Mouse (Mus musculus): ENCODE measurements at regions not wholly inside any gene's neighbourhood (a gene's known extent, or its start where the extent isn't known, plus 50 kb on each side); places are given as distances from the start of the nearest gene placed in this dataset.

DNA sequence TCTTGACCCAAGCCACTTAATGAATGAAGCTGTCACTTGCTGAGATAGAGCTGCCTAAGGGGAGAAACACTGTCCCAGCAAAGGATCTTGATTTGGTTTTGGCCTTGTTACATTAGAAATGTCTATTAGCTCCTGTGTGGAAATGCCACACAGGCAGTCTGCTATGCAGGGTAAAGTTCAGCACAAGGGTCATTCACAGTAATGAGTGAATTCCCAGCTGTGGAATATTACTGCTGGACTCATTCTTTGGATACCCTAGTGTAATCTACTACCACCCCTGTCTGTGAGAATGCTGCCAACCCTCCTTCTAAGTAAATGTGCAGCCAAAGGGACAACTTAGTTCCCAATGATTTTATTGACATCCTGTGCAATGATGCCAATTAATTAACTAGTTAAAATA, 322.2 kb upstream of the Clnk start:
- no peak for TF ChIP-seq CTCF (IDR thresholded peaks at IDR 0.05 in 2 of 3, conservative IDR thresholded peaks at IDR 0.05 in 1 of 3; ENCODE audit: control insufficient read depth in 1 of 3, insufficient read depth in 1 of 3, low read depth in 2 of 3, low read length in 3 of 3, poor library complexity in 1 of 3, severe bottlenecking in 1 of 3)
- TF ChIP-seq POLR2A (IDR thresholded peaks at IDR 0.05; ENCODE audit: control insufficient read depth in 1 of 2, insufficient read depth in 1 of 2, low read depth in 1 of 2, low read length in 2 of 2, poor library complexity in 1 of 2) = no peak
- no peak for TF ChIP-seq ZKSCAN1 (IDR thresholded peaks at IDR 0.05; ENCODE audit: low read depth, low read length)
- TF ChIP-seq MYC (IDR thresholded peaks at IDR 0.05; ENCODE audit: low read depth, low read length) = no peak
- no peak for TF ChIP-seq MAX (IDR thresholded peaks at IDR 0.05; ENCODE audit: low read length)
